Mouse (Mus musculus): Measurements from ENCODE around the gene Oser1. TPM values are rescaled to one million over a fixed set of nuclear protein-coding genes. Genes with fewer than 3 reads are reported as not detected.

The Oser1 gene
- polyA plus RNA-seq, 1 experiment from 2014 or later: 56.8 TPM

GRCm38 (mm10) chr2:163392436-163392835 lies 32.1 kb downstream of the Oser1 start:
- H3K27ac ChIP-seq (replicated peaks in 1 of 2; ENCODE audit: control insufficient read depth in 1 of 2, insufficient read depth in 1 of 2, low read depth in 2 of 2, low read length in 2 of 2): peak overlapping the region; percentile 95 to 96
- ATAC-seq (ENCODE audit: insufficient number of reproducible peaks, insufficient read depth, low FRiP score, low read depth): peak; percentile 87
- H3K9ac ChIP-seq (ENCODE audit: low read length): peak overlapping the region; percentile 94
- 19% methylated on average over 6 of the region's 6 CpGs for WGBS
- no peaks in the 10 kb centered on the region for H3K27me3 ChIP-seq (ENCODE audit: control insufficient read depth, insufficient read depth, low read length)
- H3K4me3 ChIP-seq (ENCODE audit: control insufficient read depth in 1 of 2, insufficient read depth in 1 of 2, low read depth in 1 of 2, low read length in 2 of 2): peak overlapping the region; percentile 76 to 91
- peaks cover 16 to 25% of the 10 kb centered on the region in 2 experiments for H3K4me1 ChIP-seq (ENCODE audit: control insufficient read depth in 2 of 2, insufficient read depth in 2 of 2, low read length in 2 of 2)
- H3K36me3 ChIP-seq (ENCODE audit: control insufficient read depth, insufficient read depth, low read length): peaks cover 35% of the 10 kb centered on the region
- H3K4me2 ChIP-seq (ENCODE audit: low read length): peak overlapping the region; percentile 80
- H3K9me3 ChIP-seq (ENCODE audit: control insufficient read depth, low read length): no peaks in the 10 kb centered on the region

DNA sequence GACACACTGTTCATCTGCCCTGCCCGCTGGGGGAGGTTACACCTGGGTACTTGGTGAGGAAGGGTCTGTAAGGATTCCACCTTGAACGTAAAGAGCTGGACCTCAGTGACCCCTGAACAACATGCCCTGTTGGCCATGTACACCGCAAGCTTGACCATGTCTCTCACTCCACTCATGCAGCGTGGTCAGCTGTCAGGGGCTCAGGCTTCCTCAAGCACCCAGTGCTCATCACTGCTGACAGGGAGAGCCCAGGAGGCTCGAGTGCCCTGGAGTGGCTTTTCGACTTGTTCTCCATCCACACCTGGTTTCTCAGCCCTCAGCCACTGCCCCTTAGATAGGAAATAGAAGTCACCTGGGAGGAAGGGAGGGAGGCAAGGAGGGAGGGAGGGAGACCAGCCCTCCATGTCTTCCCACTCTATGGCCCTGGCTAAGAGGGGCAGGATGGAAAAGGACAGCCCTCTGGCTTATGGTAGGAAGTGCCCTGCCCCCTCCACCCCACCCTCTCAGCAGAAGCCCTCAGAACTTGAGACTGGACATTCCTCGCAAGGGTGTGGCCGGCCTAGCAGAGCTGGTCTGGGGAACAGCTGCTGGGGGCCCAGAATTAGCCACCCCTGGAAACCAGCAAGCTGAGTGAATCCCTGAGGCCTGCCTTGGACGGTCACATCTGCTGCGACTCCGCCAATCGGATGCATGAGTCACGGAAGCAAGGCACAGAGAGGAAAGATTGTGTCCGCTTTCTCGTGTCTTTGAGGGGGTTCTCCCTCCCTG lies 37.9 kb downstream of the Oser1 start:
- H3K9ac ChIP-seq (ENCODE audit: low read length): peak overlapping the region; percentile 55
- no peaks in the 10 kb centered on the region for H3K9me3 ChIP-seq (ENCODE audit: control insufficient read depth, low read length)
- peaks cover 42 to 75% of the 10 kb centered on the region in 2 experiments for H3K4me1 ChIP-seq (ENCODE audit: control insufficient read depth in 2 of 2, insufficient read depth in 2 of 2, low read length in 2 of 2)
- peak; percentile 35 for ATAC-seq (ENCODE audit: insufficient number of reproducible peaks, insufficient read depth, low FRiP score, low read depth)
- H3K27ac ChIP-seq (replicated peaks in 1 of 2; ENCODE audit: control insufficient read depth in 1 of 2, insufficient read depth in 1 of 2, low read depth in 2 of 2, low read length in 2 of 2): peak overlapping the region; percentile 60 to 61
- no peaks in the 10 kb centered on the region for H3K27me3 ChIP-seq (ENCODE audit: control insufficient read depth, insufficient read depth, low read length)
- H3K36me3 ChIP-seq (ENCODE audit: control insufficient read depth, insufficient read depth, low read length): peaks cover 64% of the 10 kb centered on the region
- peak overlapping the region; percentile 41 for H3K4me2 ChIP-seq (ENCODE audit: low read length)
- 21% methylated on average over 15 of the region's 15 CpGs for WGBS
- peak overlapping the region in 1 of 2 experiments; percentile 2; a peak in 1 of 4 replicates for H3K4me3 ChIP-seq (ENCODE audit: control insufficient read depth in 1 of 2, insufficient read depth in 1 of 2, low read depth in 1 of 2, low read length in 2 of 2)

- Histone ChIP-seq H3K4me3 (ENCODE audit: control insufficient read depth in 1 of 2, insufficient read depth in 1 of 2, low read depth in 1 of 2, low read length in 2 of 2) (no peak overlapping the region), H3K4me2 (ENCODE audit: low read length) (peak overlapping the region; percentile 41), H3K9me3 (ENCODE audit: control insufficient read depth, low read length) (no peaks in the 10 kb centered on the region), H3K27ac (replicated peaks in 1 of 2; ENCODE audit: control insufficient read depth in 1 of 2, insufficient read depth in 1 of 2, low read depth in 2 of 2, low read length in 2 of 2) (peak overlapping the region; percentile 26 to 61), H3K27me3 (ENCODE audit: control insufficient read depth, insufficient read depth, low read length) (no peaks in the 10 kb centered on the region), H3K36me3 (ENCODE audit: control insufficient read depth, insufficient read depth, low read length) (peaks cover 60% of the 10 kb centered on the region), H3K9ac (ENCODE audit: low read length) (peak overlapping the region; percentile 22; the same call in 1 of the 2 replicates), H3K4me1 (ENCODE audit: control insufficient read depth in 2 of 2, insufficient read depth in 2 of 2, low read length in 2 of 2) (peaks cover 39 to 73% of the 10 kb centered on the region in 2 experiments)
- no peak for ATAC-seq (ENCODE audit: insufficient number of reproducible peaks, insufficient read depth, low FRiP score, low read depth)
- WGBS: 40% methylated on average over 6 of the region's 6 CpGs
Observed at GRCm38 (mm10) chr2:163385126-163385525, 39.4 kb downstream of the Oser1 start.

GRCm38 (mm10) chr2:163381246-163381645 lies 43.3 kb downstream of the Oser1 start:
- H3K4me2 ChIP-seq (ENCODE audit: low read length): no peak overlapping the region
- WGBS: 80% methylated on average over 8 of the region's 8 CpGs
- H3K36me3 ChIP-seq (ENCODE audit: control insufficient read depth, insufficient read depth, low read length): peaks cover 55% of the 10 kb centered on the region
- H3K27ac ChIP-seq (replicated peaks in 1 of 2; ENCODE audit: control insufficient read depth in 1 of 2, insufficient read depth in 1 of 2, low read depth in 2 of 2, low read length in 2 of 2): peak overlapping the region in 1 of 2 experiments; percentile 71; a peak in 2 of 4 replicates
- no peak for ATAC-seq (ENCODE audit: insufficient number of reproducible peaks, insufficient read depth, low FRiP score, low read depth)
- H3K9me3 ChIP-seq (ENCODE audit: control insufficient read depth, low read length): no peaks in the 10 kb centered on the region
- peaks cover 48 to 90% of the 10 kb centered on the region in 2 experiments for H3K4me1 ChIP-seq (ENCODE audit: control insufficient read depth in 2 of 2, insufficient read depth in 2 of 2, low read length in 2 of 2)
- 0 out of 2 replicates have a peak, but pooled peaks cover 2% of the 10 kb centered on the region for H3K27me3 ChIP-seq (ENCODE audit: control insufficient read depth, insufficient read depth, low read length)
- no peak overlapping the region for H3K9ac ChIP-seq (ENCODE audit: low read length)
- no peak overlapping the region for H3K4me3 ChIP-seq (ENCODE audit: control insufficient read depth in 1 of 2, insufficient read depth in 1 of 2, low read depth in 1 of 2, low read length in 2 of 2)

DNA sequence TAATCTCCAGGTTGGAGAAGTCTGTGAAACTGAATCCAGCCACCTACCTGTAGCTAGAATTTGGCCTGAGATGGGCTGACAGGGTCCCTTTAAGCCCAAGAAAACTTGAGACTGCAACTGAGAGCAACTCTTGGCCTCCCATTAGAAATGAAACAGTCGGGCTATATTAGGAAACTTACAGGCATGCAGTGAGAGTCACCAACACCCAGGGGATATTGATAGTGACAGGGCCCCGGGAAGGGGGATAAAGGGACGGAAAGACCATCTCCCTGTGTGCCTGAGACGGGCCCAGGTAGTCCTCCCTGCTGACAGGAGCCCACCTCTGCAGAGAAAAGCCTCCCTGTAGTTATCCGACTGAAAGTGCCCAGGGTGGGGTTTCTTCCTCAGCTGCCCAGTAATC lies 45.1 kb downstream of the Oser1 start:
- Histone ChIP-seq H3K4me2 (ENCODE audit: low read length) (peak overlapping the region; percentile 54), H3K9ac (ENCODE audit: low read length) (peak overlapping the region; percentile 68), H3K9me3 (ENCODE audit: control insufficient read depth, low read length) (no peaks in the 10 kb centered on the region), H3K27ac (replicated peaks in 1 of 2; ENCODE audit: control insufficient read depth in 1 of 2, insufficient read depth in 1 of 2, low read depth in 2 of 2, low read length in 2 of 2) (peak overlapping the region; percentile 90 to 96), H3K27me3 (ENCODE audit: control insufficient read depth, insufficient read depth, low read length) (0 out of 2 replicates have a peak, but pooled peaks cover 10% of the 10 kb centered on the region), H3K4me1 (ENCODE audit: control insufficient read depth in 2 of 2, insufficient read depth in 2 of 2, low read length in 2 of 2) (peaks cover 47 to 89% of the 10 kb centered on the region in 2 experiments), H3K36me3 (ENCODE audit: control insufficient read depth, insufficient read depth, low read length) (peaks cover 60% of the 10 kb centered on the region), H3K4me3 (ENCODE audit: control insufficient read depth in 1 of 2, insufficient read depth in 1 of 2, low read depth in 1 of 2, low read length in 2 of 2) (peak overlapping the region in 1 of 2 experiments; percentile 1; a peak in 2 of 4 replicates)
- peak; percentile 62 for ATAC-seq (ENCODE audit: insufficient number of reproducible peaks, insufficient read depth, low FRiP score, low read depth)
- 22% methylated on average over 5 of the region's 5 CpGs for WGBS

- no peak for ATAC-seq (ENCODE audit: insufficient number of reproducible peaks, insufficient read depth, low FRiP score, low read depth)
- H3K9me3 ChIP-seq (ENCODE audit: control insufficient read depth, low read length): no peaks in the 10 kb centered on the region
- H3K9ac ChIP-seq (ENCODE audit: low read length): peak overlapping the region; percentile 68
- peak overlapping the region in 1 of 2 experiments; percentile 96; a peak in 2 of 4 replicates for H3K27ac ChIP-seq (replicated peaks in 1 of 2; ENCODE audit: control insufficient read depth in 1 of 2, insufficient read depth in 1 of 2, low read depth in 2 of 2, low read length in 2 of 2)
- H3K27me3 ChIP-seq (ENCODE audit: control insufficient read depth, insufficient read depth, low read length): 0 out of 2 replicates have a peak, but pooled peaks cover 10% of the 10 kb centered on the region
- H3K4me2 ChIP-seq (ENCODE audit: low read length): peak overlapping the region; percentile 54
- no peak overlapping the region for H3K4me3 ChIP-seq (ENCODE audit: control insufficient read depth in 1 of 2, insufficient read depth in 1 of 2, low read depth in 1 of 2, low read length in 2 of 2)
- 45% methylated on average over 33 of the region's 33 CpGs for WGBS
- peaks cover 73% of the 10 kb centered on the region for H3K36me3 ChIP-seq (ENCODE audit: control insufficient read depth, insufficient read depth, low read length)
- H3K4me1 ChIP-seq (ENCODE audit: control insufficient read depth in 2 of 2, insufficient read depth in 2 of 2, low read length in 2 of 2): peaks cover 36 to 78% of the 10 kb centered on the region in 2 experiments
Observed at GRCm38 (mm10) chr2:163376082-163376481, 48.4 kb downstream of the Oser1 start.

- no peak overlapping the region; the same call in 1 of the 2 replicates for H3K4me2 ChIP-seq (ENCODE audit: low read length)
- H3K27me3 ChIP-seq (ENCODE audit: control insufficient read depth, insufficient read depth, low read length): 0 out of 2 replicates have a peak, but pooled peaks cover 10% of the 10 kb centered on the region
- H3K27ac ChIP-seq (replicated peaks in 1 of 2; ENCODE audit: control insufficient read depth in 1 of 2, insufficient read depth in 1 of 2, low read depth in 2 of 2, low read length in 2 of 2): peak overlapping the region in 1 of 2 experiments; percentile 6; a peak in 1 of 4 replicates
- WGBS: 56% methylated on average over 35 of the region's 35 CpGs
- H3K9ac ChIP-seq (ENCODE audit: low read length): peak overlapping the region; percentile 68; the same call in 1 of the 2 replicates
- H3K36me3 ChIP-seq (ENCODE audit: control insufficient read depth, insufficient read depth, low read length): peaks cover 76% of the 10 kb centered on the region
- peaks cover 41 to 79% of the 10 kb centered on the region in 2 experiments for H3K4me1 ChIP-seq (ENCODE audit: control insufficient read depth in 2 of 2, insufficient read depth in 2 of 2, low read length in 2 of 2)
- no peak for ATAC-seq (ENCODE audit: insufficient number of reproducible peaks, insufficient read depth, low FRiP score, low read depth)
- no peak overlapping the region for H3K4me3 ChIP-seq (ENCODE audit: control insufficient read depth in 1 of 2, insufficient read depth in 1 of 2, low read depth in 1 of 2, low read length in 2 of 2)
- no peaks in the 10 kb centered on the region for H3K9me3 ChIP-seq (ENCODE audit: control insufficient read depth, low read length)
Observed at GRCm38 (mm10) chr2:163375468-163375867, 49.0 kb downstream of the Oser1 start.
